Comparison of ENCODE assay signal across 25 mouse cellular contexts in the genomic region with DNA sequence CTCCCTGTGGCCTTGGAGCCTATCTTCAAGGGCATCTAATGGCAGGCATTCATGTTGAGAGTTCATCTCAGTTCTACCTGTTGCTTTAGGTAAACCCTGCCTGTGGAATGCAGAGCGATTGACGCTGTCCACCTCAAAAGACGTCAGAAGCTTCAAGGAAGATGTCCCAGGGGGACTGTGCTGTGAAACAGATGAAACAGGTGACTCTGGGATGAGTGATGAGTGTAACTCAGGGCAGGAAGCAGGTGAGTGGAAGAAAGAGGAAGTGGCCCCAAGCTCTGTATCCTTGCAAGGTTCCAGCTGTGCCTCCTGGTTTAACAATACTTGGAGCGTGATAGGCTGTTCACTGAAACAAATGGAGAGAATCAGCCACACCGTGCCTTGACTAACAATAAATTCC. TPM values are rescaled to one million over a fixed set of nuclear protein-coding genes. Genes with fewer than 3 reads are reported as not detected.
A peak's percentile ranks its signal among the peaks of the same experiment; 100 is the strongest.
DNase-seq lines count a peak whose midpoint lies in the region; ATAC-seq and TF ChIP-seq lines count a peak whose summit lies in the region.
"Had no signal": no experiment of that assay in that cellular context is flagged by ENCODE, and none has a peak within 500 bp of the region (broad histone marks: within the 10 kb centered on the region; RNA-seq: fewer than 3 reads in every experiment).

No protein-coding gene starts in this region.

- in situ Hi-C loops in CH12.LX (cut with MboI; ENCODE audit: low pct_ligation_motif_present, low pct_unique_long_range_greater_than_20kb, low sequenced_read_pairs) = no loop called here

- TF ChIP-seq POLR2A in CH12.LX (IDR thresholded peaks at IDR 0.05; ENCODE audit: low read depth, low read length) = no peak

- no peak for TF ChIP-seq CTCF in CH12.LX (conservative IDR thresholded peaks at IDR 0.05 in 1 of 2, IDR thresholded peaks at IDR 0.05 in 1 of 2; ENCODE audit: low read depth in 2 of 2, low read length in 2 of 2)

- no peak overlapping the region for H3K27ac ChIP-seq in heart, embryonic 11.5 days (ENCODE audit: low read depth, low read length)
- no peak overlapping the region for H3K27ac ChIP-seq in CH12.LX (ENCODE audit: insufficient read depth, low read depth)
- H3K27ac ChIP-seq in forebrain, embryonic 16.5 days (ENCODE audit: low read length) = no peak overlapping the region
- H3K27ac ChIP-seq: embryonic facial prominence, embryonic 13.5 days; embryonic facial prominence, embryonic 15.5 days; forebrain, embryonic 10.5 days; forebrain, embryonic 12.5 days had no signal

- H3K79me2 ChIP-seq in CH12.LX (replicated peaks; ENCODE audit: control insufficient read depth, extremely low read depth, insufficient read depth, poor library complexity, severe bottlenecking) = no peaks in the 10 kb centered on the region

- 87% methylated on average over 5 of the region's 5 CpGs for WGBS in heart, embryonic 11.5 days (ENCODE audit: insufficient replicate concordance)
- 94% methylated on average over 5 of the region's 5 CpGs for WGBS in forebrain, embryonic 16.5 days

- no peaks in the 10 kb centered on the region for H3K9me3 ChIP-seq in heart, embryonic 11.5 days (replicated peaks; ENCODE audit: control insufficient read depth, low read length)
- peaks cover 4% of the 10 kb centered on the region for H3K9me3 ChIP-seq in CH12.LX (replicated peaks; ENCODE audit: low read length)
- H3K9me3 ChIP-seq in forebrain, embryonic 16.5 days (ENCODE audit: control insufficient read depth, low read length) = no peaks in the 10 kb centered on the region
- H3K9me3 ChIP-seq: embryonic facial prominence, embryonic 13.5 days; embryonic facial prominence, embryonic 15.5 days had no signal

- no peaks in the 10 kb centered on the region for H3K27me3 ChIP-seq in heart, embryonic 11.5 days (ENCODE audit: control insufficient read depth, insufficient read depth, low read length)
- no peaks in the 10 kb centered on the region for H3K27me3 ChIP-seq in CH12.LX (replicated peaks)
- H3K27me3 ChIP-seq in splenic B cell, adult 2 months (ENCODE audit: control insufficient read depth, insufficient read depth, low read length, poor library complexity, severe bottlenecking) = no peaks in the 10 kb centered on the region
- no peaks in the 10 kb centered on the region for H3K27me3 ChIP-seq in forebrain, embryonic 16.5 days (replicated peaks; ENCODE audit: control insufficient read depth, insufficient read depth, low read length)
- H3K27me3 ChIP-seq: embryonic facial prominence, embryonic 13.5 days; embryonic facial prominence, embryonic 15.5 days; forebrain, embryonic 12.5 days; Patski had no signal

- dilution Hi-C loops in CH12.LX (cut with MboI; ENCODE audit: extremely low pct_ligation_motif_present, extremely low pct_unique_long_range_greater_than_20kb, low sequenced_read_pairs) = no loop called here

- peaks cover 11% of the 10 kb centered on the region for H3K36me3 ChIP-seq in heart, embryonic 11.5 days (ENCODE audit: control insufficient read depth, insufficient read depth, low read length)
- H3K36me3 ChIP-seq in CH12.LX (replicated peaks in 1 of 2; ENCODE audit: control insufficient read depth in 1 of 2, insufficient read depth in 1 of 2, low read length in 1 of 2) = peaks cover 36 to 71% of the 10 kb centered on the region in 2 experiments
- H3K36me3 ChIP-seq in splenic B cell, adult 2 months (ENCODE audit: control insufficient read depth, insufficient read depth, low read length, poor library complexity, severe bottlenecking) = no peaks in the 10 kb centered on the region
- H3K36me3 ChIP-seq in forebrain, embryonic 16.5 days (ENCODE audit: control insufficient read depth, insufficient read depth) = peaks cover 23% of the 10 kb centered on the region

- DNase-seq in heart, adult 11 months = peak; percentile 73
- peak; percentile 58 for DNase-seq in CH12.LX (ENCODE audit: extremely low read depth)
- peak; percentile 66 for DNase-seq in splenic B cell, adult 2 months (ENCODE audit: low read depth, low spot score)
- no peak for DNase-seq in cerebellum, postnatal 14 days
- DNase-seq: adrenal gland, adult 8-10 months; adrenal gland, postnatal 14 days; adrenal gland, postnatal 36 days; cerebellum, adult 11-12 months; cerebellum, adult 2 months; cerebellum, adult 9-10 months; cerebellum, postnatal 10 days; cerebellum, postnatal 36 days; embryo, embryonic 11 days; forebrain, postnatal 0 days had no signal

- no peaks in the 10 kb centered on the region for H3K4me1 ChIP-seq in heart, embryonic 11.5 days (ENCODE audit: control insufficient read depth, insufficient read depth, low read length)
- H3K4me1 ChIP-seq in CH12.LX (ENCODE audit: control insufficient read depth in 1 of 2, insufficient read depth in 2 of 2) = peaks cover 2 to 27% of the 10 kb centered on the region in 2 experiments; a peak in 2 of 4 replicates
- H3K4me1 ChIP-seq in forebrain, embryonic 16.5 days (replicated peaks; ENCODE audit: control insufficient read depth, insufficient read depth, low read length) = no peaks in the 10 kb centered on the region
- H3K4me1 ChIP-seq: embryonic facial prominence, embryonic 13.5 days; embryonic facial prominence, embryonic 15.5 days; forebrain, embryonic 10.5 days; forebrain, embryonic 12.5 days had no signal

- peak; percentile 81 for TF ChIP-seq EP300 in CH12.LX (IDR thresholded peaks at IDR 0.05; ENCODE audit: low read length)

- H3K9ac ChIP-seq in heart, embryonic 11.5 days (ENCODE audit: low read depth, low read length) = no peak overlapping the region
- H3K9ac ChIP-seq in CH12.LX (ENCODE audit: insufficient read depth, low read depth) = no peak overlapping the region
- H3K9ac ChIP-seq in forebrain, embryonic 16.5 days (replicated peaks; ENCODE audit: low read depth, low read length) = no peak overlapping the region
- H3K9ac ChIP-seq: embryonic facial prominence, embryonic 13.5 days; embryonic facial prominence, embryonic 15.5 days; forebrain, embryonic 12.5 days; forebrain, postnatal 0 days had no signal

- H3K4me3 ChIP-seq in heart, embryonic 11.5 days (ENCODE audit: low read depth, low read length) = no peak overlapping the region
- H3K4me3 ChIP-seq in CH12.LX (replicated peaks in 1 of 3; ENCODE audit: low read depth in 2 of 3, low read length in 2 of 3, poor library complexity in 1 of 3) = no peak overlapping the region
- H3K4me3 ChIP-seq in forebrain, embryonic 16.5 days (replicated peaks; ENCODE audit: low read length) = no peak overlapping the region
- H3K4me3 ChIP-seq: embryonic facial prominence, embryonic 13.5 days; embryonic facial prominence, embryonic 15.5 days; erythroblast, embryonic 14.5 days; forebrain, embryonic 10.5 days; forebrain, embryonic 12.5 days had no signal

- no peak overlapping the region for H3K4me2 ChIP-seq in heart, embryonic 11.5 days
- no peak overlapping the region for H3K4me2 ChIP-seq in CH12.LX (ENCODE audit: insufficient read depth, low read depth, poor library complexity, severe bottlenecking)
- no peak overlapping the region for H3K4me2 ChIP-seq in forebrain, embryonic 16.5 days (ENCODE audit: low read length)
- H3K4me2 ChIP-seq: embryonic facial prominence, embryonic 13.5 days; embryonic facial prominence, embryonic 15.5 days; forebrain, embryonic 12.5 days had no signal

- no peak for ATAC-seq in heart, embryonic 11.5 days (replicated peaks; ENCODE audit: insufficient number of reproducible peaks, low FRiP score, low TSS enrichment)
- no peak for ATAC-seq in forebrain, embryonic 16.5 days
- ATAC-seq: activated CD4-positive, CD25-positive, alpha-beta regulatory T cell, adult 4 months; CD4-positive, CD25-positive, alpha-beta regulatory T cell, adult 4 months; forebrain, embryonic 14.5 days; forebrain, postnatal 0 days; Patski had no signal

- no peak for TF ChIP-seq RAD21 in CH12.LX (IDR thresholded peaks at IDR 0.05; ENCODE audit: low read depth, low read length)

TF ChIP-seq in CH12.LX, 34 proteins besides CTCF, POLR2A, EP300 and RAD21:
- TF ChIP-seq BHLHE40 (IDR thresholded peaks at IDR 0.05; ENCODE audit: low read depth, low read length) = no peak
- peak; percentile 46; the same call in 1 of the 2 replicates for TF ChIP-seq IRF4 (IDR thresholded peaks at IDR 0.05; ENCODE audit: low read depth, low read length)
- peak; percentile 72 for TF ChIP-seq ETS1 (conservative IDR thresholded peaks at IDR 0.05; ENCODE audit: low read depth, low read length)
- TF ChIP-seq SIN3A (IDR thresholded peaks at IDR 0.05; ENCODE audit: low read length) = no peak
- TF ChIP-seq TCF12 (IDR thresholded peaks at IDR 0.05; ENCODE audit: low read depth, low read length) = peak; percentile 56; the same call in 1 of the 2 replicates
- no peak for TF ChIP-seq MAFK (IDR thresholded peaks at IDR 0.05; ENCODE audit: insufficient replicate concordance, low read length)

RNA-seq across cellular contexts. Expression of a gene that starts 15.5 kb away (rescaled TPM):
- polyA plus RNA-seq in heart, embryonic 11.5 days (2014; fragmentation: Nextera tagmentation; extraction: Ambion mirVana) = 43.1 and 46.8 TPM in 2 replicates
- 23.6 and 25.7 TPM in 2 replicates for total RNA-seq in CH12.LX (2012; rRNA removed)
- total RNA-seq in CH12.LX (2014; rRNA removed) = 50.6 and 55.3 TPM in 2 replicates
- polyA plus RNA-seq in CH12.LX (2012; ENCODE audit: insufficient read length, low read depth) = 53.8 and 61.1 TPM in 2 replicates
- polyA plus RNA-seq in forebrain, embryonic 16.5 days (2015; fragmentation: Nextera tagmentation; extraction: Ambion mirVana) = 94.7 and 97.3 TPM in 2 replicates

Comparison
In these comparisons a context has a peak if more than half of its experiments do, and no peak if none do; other contexts are left out.
1. DNase-seq: peak in heart, adult 11 months (single experiment), CH12.LX (single experiment) and splenic B cell, adult 2 months (single experiment); none in cerebellum, postnatal 14 days (0 of 2).